Mouse (Mus musculus): Measurements from ENCODE around the gene Vdr. TPM values are rescaled to one million over a fixed set of nuclear protein-coding genes. Genes with fewer than 3 reads are reported as not detected.

Gene Vdr
- total RNA-seq, 2 experiments from 2014 or later: 6.4 to 33.3 TPM

DNA sequence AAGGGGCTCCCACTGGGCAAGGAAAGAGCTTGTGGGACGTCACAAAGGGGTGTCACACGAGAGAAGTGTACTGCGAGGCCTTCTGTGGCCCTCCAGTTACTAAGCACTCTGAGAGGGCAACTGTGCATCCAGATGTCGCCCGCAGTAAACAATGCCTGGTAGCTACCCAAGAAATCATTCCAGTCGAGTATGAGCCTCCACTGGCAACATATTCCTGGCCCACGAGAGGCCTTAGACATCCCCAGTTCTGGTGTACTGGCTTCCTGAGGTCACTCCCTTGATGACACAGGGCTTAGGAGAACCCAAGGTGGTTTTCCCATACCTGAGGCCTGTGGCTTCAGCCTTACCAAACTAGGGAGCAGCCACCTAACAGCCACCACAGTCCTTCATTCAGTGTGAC is 97.6 kb downstream of the Vdr start:
- peak in 1 of 2 experiments; percentile 6 for DNase-seq

- DNase-seq: peak; percentile 87 to 89
Observed at GRCm38 (mm10) chr15:97812126-97812525, 98.3 kb downstream of the Vdr start.

DNA sequence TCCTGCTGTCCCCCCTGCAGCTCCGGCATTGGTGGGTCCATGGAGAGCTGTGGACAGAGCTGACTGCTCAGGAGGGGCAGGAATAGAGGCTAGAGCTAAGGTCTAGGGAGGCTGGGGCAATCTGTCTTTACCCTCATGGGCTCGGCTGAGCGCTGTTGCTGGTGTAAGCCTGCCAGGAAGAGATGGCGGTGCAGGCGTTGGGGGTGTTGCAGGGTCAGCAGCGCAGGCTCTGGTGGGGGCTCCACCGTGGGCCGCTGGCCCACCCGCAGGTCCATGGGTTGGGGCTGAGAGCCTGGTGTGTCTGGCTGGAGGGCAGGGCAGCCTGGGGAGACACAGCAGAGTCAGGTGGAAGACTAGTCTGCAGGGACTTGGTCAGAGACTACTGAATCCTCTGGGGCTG is 99.1 kb downstream of the Vdr start:
- peak in 1 of 2 experiments; percentile 21 for DNase-seq

DNA sequence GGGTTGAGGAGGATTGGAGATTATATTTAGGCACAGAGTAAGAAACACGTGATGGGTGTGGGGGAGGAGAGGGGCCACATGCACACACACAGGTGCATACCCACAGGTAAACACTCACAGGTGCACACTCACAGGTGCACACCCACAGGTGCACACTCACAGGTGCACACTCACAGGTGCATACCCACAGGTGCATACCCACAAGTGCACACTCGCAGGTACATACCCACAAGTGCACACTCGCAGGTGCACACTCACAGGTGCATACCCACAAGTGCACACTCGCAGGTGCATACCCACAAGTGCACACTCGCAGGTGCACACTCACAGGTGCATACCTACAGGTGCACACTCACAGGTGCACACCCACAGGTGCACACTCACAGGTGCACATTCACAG is 100.0 kb downstream of the Vdr start:
- DNase-seq: no peak

DNA sequence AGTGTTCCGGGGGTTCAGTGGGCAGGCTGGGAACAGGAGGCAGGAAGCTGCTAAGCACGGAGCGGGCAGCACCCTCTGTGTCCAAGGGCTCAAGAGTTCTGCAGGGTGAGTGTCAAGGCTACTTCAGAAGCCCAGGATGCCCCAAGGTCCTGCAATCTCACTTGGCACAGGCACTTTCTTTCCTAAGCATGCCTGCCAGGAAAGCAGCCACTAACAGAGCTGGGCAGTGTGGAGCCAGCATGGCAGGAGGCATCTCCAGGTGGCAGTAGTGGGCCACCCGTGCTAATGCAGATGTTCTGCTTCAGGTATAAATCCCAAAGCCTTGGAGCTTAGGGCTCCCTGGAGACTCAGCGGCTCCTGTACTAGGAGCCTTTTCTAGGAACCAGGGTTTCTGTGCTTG is 100.5 kb downstream of the Vdr start:
- peak; percentile 84 to 85 for DNase-seq

- peak in 1 of 2 experiments; percentile 13 for DNase-seq
Observed at GRCm38 (mm10) chr15:97809206-97809605, 101.2 kb downstream of the Vdr start.

DNA sequence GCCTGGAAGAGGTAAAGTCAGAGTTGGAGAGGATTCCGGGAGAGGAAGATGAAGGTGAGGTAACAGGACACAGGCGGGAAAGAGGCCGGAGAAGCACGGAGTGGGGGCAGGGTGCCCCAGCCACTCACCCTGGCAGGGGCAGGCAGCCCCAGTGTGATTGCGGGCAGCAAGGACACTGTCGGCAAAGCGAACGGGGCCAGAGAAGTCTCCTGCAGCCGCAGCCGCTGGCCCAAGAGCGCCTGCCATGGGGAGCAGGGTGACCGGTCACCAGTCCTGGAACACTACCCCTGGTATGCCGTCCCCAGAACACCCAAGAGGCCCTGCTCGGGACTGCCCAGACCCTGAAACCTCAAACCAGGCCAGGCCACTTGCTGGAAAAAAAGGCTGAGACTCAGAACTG is 101.9 kb downstream of the Vdr start:
- DNase-seq: peak in 1 of 2 experiments; percentile 61

GRCm38 (mm10) chr15:97807867-97808266 is 102.6 kb downstream of the Vdr start:
- no peak for DNase-seq

Other genes with a start within 250 kb of the Vdr start
- 10 to 100 TPM; 19.5 to 20.5 TPM for gene Rpap3, start 204.8 kb downstream of the Vdr start, total RNA-seq (2021)
- gene Endou, start 179.3 kb downstream of the Vdr start, total RNA-seq (2021): under 1 TPM; 0.66 to 0.70 TPM
- gene Rapgef3, start 142.7 kb downstream of the Vdr start, total RNA-seq (2021): 10 to 100 TPM; 15.0 to 20.8 TPM
- 100 to 1,000 TPM; 107 to 130 TPM for gene Slc48a1, start 132.1 kb downstream of the Vdr start, total RNA-seq (2021)
- 10 to 100 TPM; 63.5 to 67.2 TPM for gene Hdac7, start 66.1 kb downstream of the Vdr start, total RNA-seq (2021)
- gene Tmem106c, start 53.6 kb upstream of the Vdr start, total RNA-seq (2021): 10 to 100 TPM; 50.6 to 61.7 TPM
- not detected for gene Col2a1, start 94.1 kb upstream of the Vdr start, total RNA-seq (2021)
- gene Pfkm, start 182.0 kb upstream of the Vdr start, total RNA-seq (2021): 10 to 100 TPM; 59.9 to 65.4 TPM
- 10 to 100 TPM; 16.0 to 16.8 TPM for gene Senp1, start 183.1 kb upstream of the Vdr start, total RNA-seq (2021)